Mouse (Mus musculus): ENCODE measurements at regions not wholly inside any gene's neighbourhood (a gene's known extent, or its start where the extent isn't known, plus 50 kb on each side); places are given as distances from the start of the nearest gene placed in this dataset.

GRCm38 (mm10) chr10:115025950-115026349 lies 158.9 kb downstream of the Tph2 start:
- peak; percentile 70 for DNase-seq (ENCODE audit: low read depth, low spot score)

GRCm38 (mm10) chr10:115019443-115019842 lies 165.4 kb downstream of the Tph2 start:
- DNase-seq (ENCODE audit: low read depth, low spot score): peak; percentile 98

DNA sequence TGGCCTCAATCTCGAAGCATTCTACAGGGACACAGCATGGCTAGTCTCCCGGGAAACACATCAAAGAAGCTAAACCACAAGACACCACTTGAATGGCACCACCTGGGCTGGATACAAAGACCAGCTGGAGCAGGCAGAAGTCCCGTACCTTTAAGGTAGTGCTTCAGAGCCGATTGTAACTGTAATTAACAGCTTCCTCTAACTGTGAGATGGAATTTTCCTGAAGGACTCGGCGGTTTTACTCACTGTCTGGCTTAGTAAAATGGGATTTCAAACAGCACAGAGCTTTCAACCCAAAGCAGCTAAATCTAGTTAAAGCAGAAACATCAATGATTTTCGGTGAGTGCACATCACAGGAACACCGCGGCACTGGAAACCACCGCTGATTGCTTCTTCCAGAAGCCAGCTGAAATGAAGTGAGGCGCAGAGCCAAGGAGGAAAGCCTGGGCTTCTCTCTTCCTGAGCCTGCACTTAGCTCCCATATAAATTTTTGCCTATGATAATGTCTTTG lies 171.3 kb downstream of the Tph2 start:
- DNase-seq (ENCODE audit: low read depth, low spot score): peak; percentile 94

- peak; percentile 98 for DNase-seq (ENCODE audit: low read depth, low spot score)
These were observed 171.9 kb downstream of the Tph2 start for GRCm38 (mm10) chr10:115012922-115013321.

- no peak for DNase-seq (ENCODE audit: low read depth, low spot score)
These were observed 172.5 kb downstream of the Tph2 start for GRCm38 (mm10) chr10:115012316-115012715.

DNA sequence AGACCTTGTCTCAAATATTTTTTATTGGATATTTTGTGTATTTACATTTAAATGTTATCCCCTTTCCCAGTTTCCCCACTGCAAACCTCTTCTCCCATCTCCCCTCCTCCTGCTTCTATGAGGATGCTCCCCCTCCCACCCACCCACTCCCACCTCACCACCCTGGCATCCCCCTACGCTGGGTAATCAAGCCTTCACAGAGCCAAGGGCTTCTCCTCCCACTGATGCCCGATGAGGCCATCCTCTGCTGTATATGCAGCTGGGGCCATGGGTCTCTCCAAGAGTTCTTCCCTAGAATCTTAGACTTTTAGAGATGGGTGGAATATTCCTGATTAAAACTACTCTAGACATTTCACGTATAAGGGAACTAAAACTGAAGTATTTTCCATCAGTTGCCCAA lies 172.9 kb downstream of the Tph2 start:
- no peak for DNase-seq (ENCODE audit: low read depth, low spot score)

- no peak for DNase-seq (ENCODE audit: low read depth, low spot score)
These were observed 188.4 kb downstream of the Tph2 start for GRCm38 (mm10) chr10:114996400-114996799.

GRCm38 (mm10) chr10:114995211-114995908 lies 189.5 kb downstream of the Tph2 start:
- no peak for DNase-seq (ENCODE audit: low read depth, low spot score)

- no peak for DNase-seq (ENCODE audit: low read depth, low spot score)
These were observed 186.5 kb upstream of the Trhde start for GRCm38 (mm10) chr10:114988453-114989226.

DNA sequence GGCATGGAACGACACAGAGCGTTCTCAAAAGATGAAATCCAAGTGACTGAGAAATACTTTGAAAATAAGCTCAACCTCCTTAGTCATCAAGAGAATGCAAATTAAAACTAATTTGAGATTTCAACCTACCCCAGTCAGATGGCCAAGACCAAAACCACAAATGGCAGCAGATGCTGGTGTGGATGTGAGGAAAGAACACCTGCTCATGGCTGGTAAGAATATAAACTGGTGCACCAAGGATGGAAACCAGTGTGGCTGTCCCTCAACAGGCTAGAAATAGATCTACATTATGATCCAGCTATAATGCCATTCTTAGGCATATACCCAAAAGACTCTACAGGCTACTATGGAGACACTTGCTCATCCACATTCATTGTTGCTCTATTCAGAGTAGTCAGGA lies 170.3 kb upstream of the Trhde start:
- peak; percentile 54 for DNase-seq (ENCODE audit: low read depth, low spot score)

GRCm38 (mm10) chr10:114963656-114964055 lies 161.5 kb upstream of the Trhde start:
- DNase-seq (ENCODE audit: low read depth, low spot score): peak; percentile 66

- peak; percentile 50 for DNase-seq (ENCODE audit: low read depth, low spot score)
These were observed 155.8 kb upstream of the Trhde start for GRCm38 (mm10) chr10:114957909-114958308.

DNA sequence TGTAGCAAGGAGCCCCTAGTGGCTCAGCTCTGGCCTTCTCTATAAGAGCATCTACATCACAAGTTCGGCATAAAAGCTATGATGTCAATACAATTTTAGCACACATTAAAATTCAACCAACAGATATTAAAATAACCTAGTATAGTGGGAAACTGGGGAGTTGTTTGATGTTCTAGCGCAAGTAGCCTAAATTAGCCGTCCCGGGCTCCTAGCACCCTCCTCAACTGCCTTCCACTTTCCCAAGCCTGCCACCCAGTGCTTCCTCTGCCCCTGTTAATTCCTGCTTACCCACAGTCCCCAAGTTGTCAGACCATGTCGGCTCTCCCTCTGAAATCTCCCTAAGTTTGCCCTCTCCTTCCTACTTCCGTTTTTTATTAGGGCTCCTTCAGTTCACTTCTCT lies 154.2 kb upstream of the Trhde start:
- DNase-seq (ENCODE audit: low read depth, low spot score): peak; percentile 30

DNA sequence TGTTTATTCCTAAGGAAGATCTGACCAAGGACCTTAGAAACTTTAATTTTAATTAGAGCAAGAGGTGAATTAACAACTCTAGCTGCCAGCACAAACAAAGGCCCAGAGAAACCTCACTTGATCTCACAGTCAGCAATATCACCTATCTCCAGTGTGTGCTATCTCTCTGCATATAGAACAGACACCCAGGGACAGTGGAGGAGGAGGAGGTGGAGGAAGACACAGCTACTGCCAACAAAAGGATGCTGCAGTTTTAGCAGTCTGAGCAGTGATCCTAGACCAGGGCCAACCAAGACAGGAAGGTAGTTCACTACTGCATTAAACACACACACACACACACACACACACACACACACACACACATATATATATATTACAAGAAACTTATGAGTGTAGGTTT lies 153.5 kb upstream of the Trhde start:
- peak; percentile 30 for DNase-seq (ENCODE audit: low read depth, low spot score)

- DNase-seq (ENCODE audit: low read depth, low spot score): no peak
These were observed 151.3 kb upstream of the Trhde start for GRCm38 (mm10) chr10:114953358-114953757.

DNA sequence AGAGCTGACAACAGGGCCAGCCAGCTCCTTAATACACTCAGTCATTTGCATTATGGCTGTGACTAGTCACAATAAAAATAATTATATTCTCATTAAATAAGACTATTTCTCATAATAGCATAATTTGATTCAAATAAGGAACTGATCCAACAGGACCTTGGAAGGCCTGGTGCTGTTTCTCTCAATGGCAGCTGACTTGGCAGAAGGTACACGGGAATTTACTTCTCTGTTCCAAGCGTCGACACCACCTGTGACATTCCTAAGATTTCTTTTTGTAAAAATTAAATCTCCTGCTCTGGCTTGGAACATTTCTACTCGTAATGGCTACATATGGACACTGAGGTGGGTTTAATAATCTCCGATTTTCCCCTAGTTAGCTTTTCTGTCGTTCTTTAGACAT lies 147.1 kb upstream of the Trhde start:
- peak; percentile 87 for DNase-seq (ENCODE audit: low read depth, low spot score)

DNA sequence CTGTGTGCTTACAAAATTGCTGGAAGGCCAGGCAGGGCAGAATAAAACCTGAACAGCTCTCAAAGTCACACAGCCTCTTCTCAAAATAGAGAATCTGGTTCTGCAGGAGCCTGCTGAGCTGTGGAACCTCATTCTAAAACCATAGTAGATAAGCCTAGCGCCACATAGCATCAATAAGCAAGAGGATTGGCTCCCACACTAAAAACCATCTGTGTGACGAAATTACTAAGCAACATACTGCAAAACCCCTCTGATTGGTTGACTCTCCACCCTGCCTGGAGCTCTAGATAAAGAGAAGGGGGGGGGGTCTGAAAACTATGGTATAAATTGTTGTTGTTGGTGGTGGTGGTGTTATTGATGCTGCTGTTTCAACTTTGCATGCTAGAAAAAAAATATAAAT lies 122.6 kb upstream of the Trhde start:
- no peak for DNase-seq (ENCODE audit: low read depth, low spot score)

DNA sequence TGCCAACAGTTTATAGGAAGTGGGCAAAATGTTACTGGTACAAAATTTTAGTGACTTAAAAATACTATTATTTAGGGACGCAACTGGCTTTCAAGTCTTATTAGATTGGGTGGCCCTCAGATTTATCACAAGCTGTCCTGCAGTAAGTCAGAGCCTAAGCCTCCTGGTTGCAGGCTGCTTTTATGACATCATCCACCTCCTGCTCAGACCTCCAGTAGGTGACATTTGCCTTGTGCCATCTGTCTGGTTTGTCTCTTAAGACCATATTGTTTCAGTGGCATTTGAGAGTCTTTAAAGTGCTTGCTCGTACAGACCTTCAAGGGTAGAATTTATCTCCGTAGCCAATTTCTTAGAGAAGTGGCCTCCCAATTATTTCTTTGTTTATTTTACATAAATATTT lies 111.9 kb upstream of the Trhde start:
- peak; percentile 98 for DNase-seq (ENCODE audit: low read depth, low spot score)

DNA sequence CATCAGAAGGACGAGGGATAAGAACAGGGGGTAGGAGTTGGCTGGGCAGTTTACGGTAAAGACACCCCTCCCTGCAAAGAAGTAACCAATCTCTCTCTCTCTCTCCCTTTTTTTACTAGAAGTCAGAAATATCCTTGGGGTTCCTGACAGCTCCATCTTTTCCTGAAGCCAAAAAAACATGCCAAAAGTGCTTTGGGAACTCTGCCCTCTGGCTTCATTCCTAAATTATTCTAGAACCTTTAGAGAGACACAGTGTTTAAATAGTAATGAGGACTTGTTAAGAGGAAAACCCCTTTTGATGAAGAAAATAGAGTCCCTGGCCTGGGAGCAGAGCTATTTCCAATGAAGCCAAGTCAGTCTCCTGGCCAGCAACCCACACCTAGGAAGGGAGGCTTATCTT lies 89.8 kb upstream of the Trhde start:
- peak; percentile 88 for DNase-seq (ENCODE audit: low read depth, low spot score)

DNA sequence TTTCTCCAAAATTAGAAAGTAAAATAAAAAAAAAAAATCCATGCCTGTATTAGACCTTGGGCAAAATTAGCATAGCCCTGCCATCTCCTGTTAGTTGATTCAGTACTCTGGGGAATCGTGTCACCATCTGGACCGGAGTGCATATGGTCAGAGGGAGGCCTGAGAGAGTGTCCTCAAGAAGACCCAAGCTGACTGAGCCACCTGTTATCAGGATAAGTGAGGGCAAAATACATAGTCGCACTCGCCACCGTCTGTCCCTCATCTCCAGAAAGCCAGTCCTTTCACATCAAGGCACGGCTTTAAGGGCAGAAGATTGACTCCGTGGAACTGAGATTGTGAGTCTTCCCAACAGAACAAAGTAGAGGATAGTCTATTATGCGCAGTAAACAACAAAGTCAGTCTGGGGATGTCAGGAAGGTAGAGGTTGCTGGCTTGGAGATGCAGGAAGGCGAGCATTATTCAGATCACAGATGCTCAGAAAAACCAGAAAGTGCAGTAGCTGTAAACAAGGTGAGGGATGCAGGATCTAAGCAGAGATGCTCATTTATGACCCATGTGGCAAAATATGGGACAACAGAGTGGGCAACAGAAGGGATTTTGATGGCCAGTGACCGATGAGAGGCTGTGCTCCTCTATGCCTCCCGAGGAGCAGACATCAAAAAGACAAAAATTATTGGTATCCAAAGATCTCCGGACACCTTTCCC lies 88.8 kb upstream of the Trhde start:
- DNase-seq (ENCODE audit: low read depth, low spot score): peak; percentile 99

DNA sequence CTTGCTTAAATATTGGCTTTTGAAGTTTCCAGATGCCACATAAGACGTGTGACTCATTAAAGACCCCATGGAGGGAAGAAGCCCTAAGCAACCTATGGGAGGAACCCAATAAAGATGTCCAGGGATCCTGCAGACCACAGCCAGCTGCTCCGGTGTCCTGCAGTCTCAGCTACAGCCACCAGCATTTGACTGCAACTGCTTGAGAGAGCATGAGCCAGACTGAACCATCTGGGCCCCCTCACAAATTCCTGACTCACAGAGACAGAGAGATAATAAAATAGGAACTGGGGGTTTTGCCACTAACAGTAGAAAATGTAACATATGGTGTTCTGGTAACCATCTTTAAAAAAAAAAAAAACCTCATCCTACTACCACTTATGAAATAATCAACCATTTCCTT lies 69.1 kb upstream of the Trhde start:
- DNase-seq (ENCODE audit: low read depth, low spot score): peak; percentile 84

GRCm38 (mm10) chr10:114857166-114857565 lies 55.1 kb upstream of the Trhde start:
- DNase-seq (ENCODE audit: low read depth, low spot score): no peak

All from brain, adult 2 months (tissue).